Comparison of ENCODE assay signal across 12 mouse cellular contexts in the genomic region with DNA sequence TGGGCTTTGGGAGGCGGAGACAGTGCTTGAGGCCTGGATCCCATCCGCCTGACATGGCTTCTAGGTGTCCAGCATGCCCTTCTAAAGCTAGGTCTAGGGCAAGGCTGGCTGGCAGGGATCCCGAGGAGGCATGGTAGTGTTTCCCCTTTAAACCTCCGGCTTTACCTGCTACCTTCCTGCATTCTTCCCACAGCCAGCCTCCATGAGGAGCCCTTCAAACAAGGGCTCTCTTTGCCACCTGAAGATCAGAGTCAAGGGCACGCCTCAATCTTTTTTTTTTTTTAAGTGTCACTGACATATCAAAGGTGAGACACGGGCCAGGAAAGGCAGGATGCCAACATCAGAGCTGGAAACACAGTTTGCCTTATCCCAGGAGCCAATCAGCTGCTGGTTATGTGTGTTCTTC.
DNase-seq lines count a peak whose midpoint lies in the region; ATAC-seq and TF ChIP-seq lines count a peak whose summit lies in the region.
"Had no signal": no experiment of that assay in that cellular context is flagged by ENCODE, and none has a peak within 500 bp of the region (broad histone marks: within the 10 kb centered on the region; RNA-seq: fewer than 3 reads in every experiment).

No protein-coding gene starts in this region.

- H3K4me1 ChIP-seq in stomach, postnatal 0 days (replicated peaks; ENCODE audit: control insufficient read depth, insufficient read depth) = peaks cover 3% of the 10 kb centered on the region; the same call in 1 of the 2 replicates

- TF ChIP-seq EP300 in stomach, postnatal 0 days (optimal IDR thresholded peaks at IDR 0.05) = no peak

- no peak overlapping the region for H3K4me2 ChIP-seq in stomach, postnatal 0 days (replicated peaks; ENCODE audit: low read depth)
- H3K4me2 ChIP-seq: hindbrain, embryonic 12.5 days; neural tube, embryonic 12.5 days had no signal

- no peak for TF ChIP-seq CTCF in stomach, postnatal 0 days (IDR thresholded peaks at IDR 0.05; ENCODE audit: low read depth)

- 63% methylated on average over 6 of the region's 6 CpGs for WGBS in stomach, postnatal 0 days

- H3K9ac ChIP-seq in stomach, postnatal 0 days (ENCODE audit: low read length) = no peak overlapping the region
- H3K9ac ChIP-seq: hindbrain, embryonic 12.5 days; neural tube, embryonic 12.5 days had no signal

- H3K27me3 ChIP-seq in stomach, postnatal 0 days (ENCODE audit: control insufficient read depth, insufficient read depth, low read length) = no peaks in the 10 kb centered on the region; the same call in 1 of the 2 replicates
- H3K27me3 ChIP-seq: hindbrain, embryonic 12.5 days; neural tube, embryonic 12.5 days had no signal

- 0 out of 2 replicates have a peak, but pooled peaks have one; percentile 6 for ATAC-seq in stomach, postnatal 0 days (ENCODE audit: low FRiP score, low TSS enrichment)

- H3K36me3 ChIP-seq in stomach, postnatal 0 days (ENCODE audit: control insufficient read depth, insufficient read depth, low read length) = no peaks in the 10 kb centered on the region
- H3K36me3 ChIP-seq: hindbrain, embryonic 12.5 days; neural tube, embryonic 12.5 days had no signal

- peak overlapping the region; percentile 89 for H3K27ac ChIP-seq in stomach, postnatal 0 days (replicated peaks)
- H3K27ac ChIP-seq: hindbrain, embryonic 12.5 days; neural tube, embryonic 12.5 days had no signal

- DNase-seq in cerebellum, adult 9-11 months = peak; percentile 24
- DNase-seq in cerebellum, adult 11-12 months = no peak
- peak; percentile 51 for DNase-seq in testis, postnatal 10 days (ENCODE audit: low spot score)
- DNase-seq in testis, postnatal 14 days (ENCODE audit: low spot score) = no peak
- peak; percentile 51 to 68 for DNase-seq in kidney, postnatal 25 days
- DNase-seq in stomach, postnatal 0 days (ENCODE audit: low spot score) = no peak
- no peak for DNase-seq in frontal cortex, adult 2 months (ENCODE audit: extremely low spot score in 1 of 2, low spot score in 1 of 2)
- DNase-seq in T-cell, adult 2 months (ENCODE audit: low spot score) = no peak
- DNase-seq: right cerebral cortex, postnatal 25 days; thymus, postnatal 36 days had no signal

- H3K4me3 ChIP-seq in stomach, postnatal 0 days (ENCODE audit: low read depth, low read length) = no peak overlapping the region
- H3K4me3 ChIP-seq: hindbrain, embryonic 12.5 days; neural tube, embryonic 12.5 days had no signal

- no peaks in the 10 kb centered on the region for H3K9me3 ChIP-seq in stomach, postnatal 0 days (ENCODE audit: control insufficient read depth, low read length)
- H3K9me3 ChIP-seq: hindbrain, embryonic 12.5 days; neural tube, embryonic 12.5 days had no signal

Comparison
In these comparisons a context has a peak if more than half of its experiments do, and no peak if none do; other contexts are left out.
1. DNase-seq: peak in cerebellum, adult 9-11 months (single experiment), testis, postnatal 10 days (single experiment) and kidney, postnatal 25 days (2 of 2); none in cerebellum, adult 11-12 months (single experiment), testis, postnatal 14 days (single experiment), stomach, postnatal 0 days (single experiment), frontal cortex, adult 2 months (0 of 2) and T-cell, adult 2 months (single experiment).